Mouse (Mus musculus): ENCODE data around the gene Psmb3.

Gene Psmb3

DNA sequence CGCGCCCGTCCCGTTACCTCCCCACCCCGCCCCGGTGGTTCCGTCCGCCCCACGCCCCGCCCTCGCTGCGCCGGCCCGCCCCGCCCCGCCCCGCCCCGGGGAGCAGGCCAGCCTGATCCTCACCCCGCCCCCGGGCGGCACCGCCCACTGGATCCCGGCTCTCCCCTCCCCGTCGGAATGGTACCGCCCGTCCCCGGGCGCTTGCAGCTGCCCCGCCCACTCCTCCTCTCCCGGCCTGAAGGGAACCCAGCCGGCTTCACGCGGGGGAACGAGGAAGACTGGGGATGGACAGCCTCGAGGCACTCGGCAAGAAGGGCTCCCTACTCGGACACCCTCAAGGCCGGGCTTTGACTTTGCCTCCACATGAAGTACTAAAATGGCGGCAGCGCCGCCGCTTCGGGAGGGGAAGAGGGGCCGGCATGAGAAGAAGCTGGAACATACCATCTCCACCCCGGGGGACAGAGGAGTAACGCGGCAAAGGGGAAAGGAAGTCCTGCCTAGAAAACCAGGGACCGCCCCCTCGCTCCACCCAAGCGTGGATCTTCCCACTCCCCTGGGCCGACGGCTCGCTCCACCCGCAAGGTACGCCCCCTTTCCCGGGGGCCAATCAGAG, 41.6 kb downstream of the Psmb3 start:
- intact Hi-C loops (cut with DNase I): loop anchor here (5.0 kb wide), 1 partner anchor 43 kb away; the partner anchor contains the start of genes Pcgf2 and Psmb3

DNA sequence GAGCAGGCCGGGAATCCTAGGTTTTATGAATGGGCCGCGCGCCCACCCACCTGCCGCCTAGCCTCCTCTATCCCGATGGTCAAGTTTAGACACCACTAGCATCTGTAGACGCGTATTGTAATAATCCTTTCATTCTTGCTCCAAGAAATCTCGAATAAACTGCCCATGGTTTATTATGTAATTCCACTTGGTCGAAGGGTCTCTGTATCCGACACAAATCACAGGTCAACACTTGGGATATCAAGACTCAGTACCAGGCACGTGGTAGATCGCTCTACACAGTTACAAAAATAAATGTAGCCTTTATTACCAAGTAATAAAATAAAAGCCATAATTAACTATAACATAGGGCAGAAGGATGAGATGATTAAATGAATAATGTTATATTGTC, 42.1 kb downstream of the Psmb3 start:
- intact Hi-C loops (cut with DNase I): no loop called here

- intact Hi-C loops (cut with DNase I): no loop called here
Observed at GRCm38 (mm10) chr11:97747773-97748172, 44.6 kb downstream of the Psmb3 start.

DNA sequence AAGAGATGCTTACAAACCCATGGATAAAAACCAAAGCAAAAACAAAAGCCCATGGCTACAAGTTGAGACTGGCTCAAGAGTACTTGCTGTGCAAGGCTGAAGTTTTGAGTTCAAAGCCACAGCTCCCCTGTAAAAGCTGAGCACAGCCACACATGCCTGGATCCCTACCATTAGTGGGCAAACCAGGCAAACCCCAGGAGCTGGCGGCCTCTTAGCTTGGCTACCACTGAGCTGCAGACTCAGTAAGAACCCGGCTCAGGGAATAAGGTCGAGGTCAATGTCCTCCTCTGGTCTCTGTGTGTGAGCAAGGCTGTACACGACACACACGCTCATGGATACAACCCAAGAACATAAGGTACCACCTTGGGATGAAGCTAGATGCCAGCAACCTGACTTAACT, 45.3 kb downstream of the Psmb3 start:
- intact Hi-C loops (cut with DNase I): no loop called here

GRCm38 (mm10) chr11:97753277-97753676, 50.1 kb downstream of the Psmb3 start:
- intact Hi-C loops (cut with DNase I): no loop called here

DNA sequence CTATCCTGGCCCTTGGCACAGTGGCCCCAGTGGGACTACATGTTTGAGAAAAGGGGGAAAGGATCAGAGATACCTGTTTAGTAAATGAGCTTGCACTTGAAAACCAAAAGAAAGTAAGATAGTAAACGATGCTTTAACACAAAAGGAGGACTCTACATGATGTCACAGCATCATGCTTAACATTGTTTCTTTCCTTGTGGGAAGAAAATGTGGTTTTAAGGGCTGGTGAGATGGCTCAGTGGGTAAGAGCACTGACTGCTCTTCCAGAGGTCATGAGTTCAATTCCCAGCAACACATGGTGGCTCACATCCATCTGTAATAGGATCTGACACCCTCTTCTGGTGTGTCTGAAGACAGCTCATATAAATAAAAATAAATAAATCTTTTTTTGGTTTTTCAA, 54.9 kb downstream of the Psmb3 start:
- intact Hi-C loops (cut with DNase I): no loop called here

- intact Hi-C loops (cut with DNase I): no loop called here
Observed at GRCm38 (mm10) chr11:97758942-97759341, 55.7 kb downstream of the Psmb3 start.

DNA sequence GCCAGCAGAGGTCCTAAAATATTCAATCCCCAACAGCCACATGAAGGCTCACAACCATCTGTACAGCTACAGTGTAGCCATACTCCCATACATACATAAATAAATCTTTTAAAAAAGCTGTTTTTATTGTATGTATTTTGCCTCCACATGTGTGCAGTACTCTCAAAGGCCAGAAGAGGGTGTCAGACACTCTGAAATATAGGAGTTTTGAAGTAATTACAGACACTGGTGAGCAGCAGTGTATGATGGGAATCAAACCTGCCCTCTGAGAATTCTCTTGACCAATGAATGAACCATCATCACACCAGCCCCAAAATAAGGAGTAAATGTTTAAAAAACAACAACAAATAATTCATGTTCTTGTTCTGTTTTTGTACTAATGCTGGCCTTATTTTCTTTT, 58.4 kb downstream of the Psmb3 start:
- intact Hi-C loops (cut with DNase I): no loop called here

Small RNAs within 50 kb of the gene (microRNA-seq; reads per million reads assigned to microRNA genes)
- gene Gm24158 (0.34 to 0.74 reads per million in 2 experiments), gene Mir6927 (0.12 to 0.34 reads per million in 2 experiments), gene Mir8102 (0 to 0.74 reads per million in 2 experiments)

Data from adrenal gland (tissue).